Mouse (Mus musculus): Measurements from ENCODE around the gene Gm11037. TPM values are rescaled to one million over a fixed set of nuclear protein-coding genes. Genes with fewer than 3 reads are reported as not detected.
"Not testable (repeated sequence)": the region's sequence is repeated elsewhere in the genome, so short reads cannot be mapped to it uniquely, and the experiment has no call there.

The Gm11037 gene
- total RNA-seq (2017) = not detected in 2 replicates

GRCm38 (mm10) chr2:131132930-131133547 is at the start of gene Gm11037:
Gene Gm11037 (plus strand): TSS chr2:131133497.
- no peak for ATAC-seq (replicated peaks; ENCODE audit: low read depth, poor library complexity, severe bottlenecking)

GRCm38 (mm10) chr2:131084206-131084605 is 49.1 kb upstream of the Gm11037 start:
- no peak for ATAC-seq (replicated peaks; ENCODE audit: low read depth, poor library complexity, severe bottlenecking)

- 0 out of 2 replicates have a peak, but pooled peaks have one; percentile 18 for ATAC-seq (replicated peaks; ENCODE audit: low read depth, poor library complexity, severe bottlenecking)
Observed at GRCm38 (mm10) chr2:131086667-131087390, 46.5 kb upstream of the Gm11037 start, which contains the start of gene Siglec1. Gene Siglec1 (minus strand): TSS chr2:131086765.

GRCm38 (mm10) chr2:131088581-131088980 is 44.7 kb upstream of the Gm11037 start:
- ATAC-seq (replicated peaks; ENCODE audit: low read depth, poor library complexity, severe bottlenecking) = no peak

GRCm38 (mm10) chr2:131089634-131090033 is 43.7 kb upstream of the Gm11037 start:
- peak; percentile 59 for ATAC-seq (replicated peaks; ENCODE audit: low read depth, poor library complexity, severe bottlenecking)

GRCm38 (mm10) chr2:131090852-131091251 is 42.4 kb upstream of the Gm11037 start:
- ATAC-seq (replicated peaks; ENCODE audit: low read depth, poor library complexity, severe bottlenecking) = 0 out of 2 replicates have a peak, but pooled peaks have one; percentile 22

GRCm38 (mm10) chr2:131093577-131093976 is 39.7 kb upstream of the Gm11037 start:
- no peak for ATAC-seq (replicated peaks; ENCODE audit: low read depth, poor library complexity, severe bottlenecking)

GRCm38 (mm10) chr2:131094823-131095222 is 38.5 kb upstream of the Gm11037 start:
- peak; percentile 83 for ATAC-seq (replicated peaks; ENCODE audit: low read depth, poor library complexity, severe bottlenecking)

- peak; percentile 91 for ATAC-seq (replicated peaks; ENCODE audit: low read depth, poor library complexity, severe bottlenecking)
Observed at GRCm38 (mm10) chr2:131096101-131096795, 37.0 kb upstream of the Gm11037 start.

GRCm38 (mm10) chr2:131097087-131097486 is 36.2 kb upstream of the Gm11037 start:
- no peak for ATAC-seq (replicated peaks; ENCODE audit: low read depth, poor library complexity, severe bottlenecking)

GRCm38 (mm10) chr2:131101530-131101929 is 31.8 kb upstream of the Gm11037 start:
- ATAC-seq (replicated peaks; ENCODE audit: low read depth, poor library complexity, severe bottlenecking) = no peak

- no peak for ATAC-seq (replicated peaks; ENCODE audit: low read depth, poor library complexity, severe bottlenecking)
Observed at GRCm38 (mm10) chr2:131104021-131104420, 29.3 kb upstream of the Gm11037 start.

GRCm38 (mm10) chr2:131105061-131105460 is 28.2 kb upstream of the Gm11037 start:
- ATAC-seq (replicated peaks; ENCODE audit: low read depth, poor library complexity, severe bottlenecking) = not testable (repeated sequence)

- ATAC-seq (replicated peaks; ENCODE audit: low read depth, poor library complexity, severe bottlenecking) = no peak
Observed at GRCm38 (mm10) chr2:131105989-131106388, 27.3 kb upstream of the Gm11037 start.

- no peak for ATAC-seq (replicated peaks; ENCODE audit: low read depth, poor library complexity, severe bottlenecking)
Observed at GRCm38 (mm10) chr2:131118968-131119574, 14.2 kb upstream of the Gm11037 start.

- ATAC-seq (replicated peaks; ENCODE audit: low read depth, poor library complexity, severe bottlenecking) = peak; percentile 79
Observed at GRCm38 (mm10) chr2:131124166-131124565, 9.1 kb upstream of the Gm11037 start.

- no peak for ATAC-seq (replicated peaks; ENCODE audit: low read depth, poor library complexity, severe bottlenecking)
Observed at GRCm38 (mm10) chr2:131125157-131125963, 7.9 kb upstream of the Gm11037 start.

- no peak for ATAC-seq (replicated peaks; ENCODE audit: low read depth, poor library complexity, severe bottlenecking)
Observed at GRCm38 (mm10) chr2:131125964-131126815, 7.1 kb upstream of the Gm11037 start.
